Mouse (Mus musculus): Measurements from ENCODE around the gene Nucb1. TPM values are rescaled to one million over a fixed set of nuclear protein-coding genes. Genes with fewer than 3 reads are reported as not detected.

Gene Nucb1
- polyA plus RNA-seq, 1 experiment from 2014 or later, result 115 TPM

GRCm38 (mm10) chr7:45457204-45458060 is 52.8 kb downstream of the Nucb1 start:
- 68% methylated on average over 10 of the region's 10 CpGs for WGBS
- H3K4me2 ChIP-seq (ENCODE audit: low read depth, low read length), result peak overlapping the region; percentile 94
- H3K36me3 ChIP-seq (ENCODE audit: control insufficient read depth, insufficient read depth, low read length), result peaks cover 30% of the 10 kb centered on the region
- no peak overlapping the region for H3K27ac ChIP-seq (ENCODE audit: low read depth, low read length)
- peak overlapping the region; percentile 78 for H3K4me3 ChIP-seq (ENCODE audit: low read depth, low read length)
- H3K27me3 ChIP-seq (ENCODE audit: control insufficient read depth, insufficient read depth, low read length), result no peaks in the 10 kb centered on the region
- H3K4me1 ChIP-seq (ENCODE audit: control insufficient read depth, insufficient read depth, low read length), result peaks cover 24% of the 10 kb centered on the region
- no peak for ATAC-seq (ENCODE audit: low read depth)
- no peaks in the 10 kb centered on the region for H3K9me3 ChIP-seq (ENCODE audit: control insufficient read depth, low read length)
- H3K9ac ChIP-seq (replicated peaks; ENCODE audit: low read depth, low read length), result peak overlapping the region; percentile 81

DNA sequence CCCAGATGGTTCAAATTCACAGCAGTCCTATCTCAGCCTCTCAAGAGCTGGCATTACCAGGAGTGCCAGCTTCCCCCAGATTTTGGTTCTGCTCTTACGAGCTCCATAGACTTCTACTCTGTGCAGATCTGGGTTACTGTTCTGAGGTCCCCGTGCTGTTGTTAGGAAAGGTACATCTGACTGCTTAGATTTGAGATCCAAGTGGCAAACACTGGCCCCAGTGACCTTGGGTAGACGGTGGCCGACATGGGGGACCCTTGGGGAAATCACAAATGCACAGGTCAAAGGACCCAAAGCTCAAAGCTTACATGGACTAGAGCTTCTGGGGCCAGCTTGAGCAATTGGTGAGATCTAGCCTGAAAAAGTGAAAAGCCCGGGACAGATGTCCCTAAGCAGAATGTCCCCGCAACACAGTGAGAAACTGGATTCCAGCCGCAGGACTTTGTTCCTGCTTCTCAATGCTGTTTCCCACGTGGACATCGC is 53.4 kb downstream of the Nucb1 start:
- Histone ChIP-seq H3K9ac (replicated peaks; ENCODE audit: low read depth, low read length) (peak overlapping the region; percentile 81; the same call in 1 of the 2 replicates), H3K36me3 (ENCODE audit: control insufficient read depth, insufficient read depth, low read length) (peaks cover 26% of the 10 kb centered on the region), H3K27ac (ENCODE audit: low read depth, low read length) (no peak overlapping the region), H3K9me3 (ENCODE audit: control insufficient read depth, low read length) (no peaks in the 10 kb centered on the region), H3K4me2 (ENCODE audit: low read depth, low read length) (peak overlapping the region; percentile 94), H3K27me3 (ENCODE audit: control insufficient read depth, insufficient read depth, low read length) (no peaks in the 10 kb centered on the region), H3K4me1 (ENCODE audit: control insufficient read depth, insufficient read depth, low read length) (peaks cover 24% of the 10 kb centered on the region), H3K4me3 (ENCODE audit: low read depth, low read length) (peak overlapping the region; percentile 78; the same call in 1 of the 2 replicates)
- 54% methylated on average over 9 of the region's 9 CpGs for WGBS
- ATAC-seq (ENCODE audit: low read depth), result no peak

GRCm38 (mm10) chr7:45455932-45456696 is 54.1 kb downstream of the Nucb1 start:
- ATAC-seq (ENCODE audit: low read depth), result no peak
- Histone ChIP-seq H3K27ac (ENCODE audit: low read depth, low read length) (no peak overlapping the region), H3K4me1 (ENCODE audit: control insufficient read depth, insufficient read depth, low read length) (peaks cover 24% of the 10 kb centered on the region), H3K36me3 (ENCODE audit: control insufficient read depth, insufficient read depth, low read length) (peaks cover 24% of the 10 kb centered on the region), H3K27me3 (ENCODE audit: control insufficient read depth, insufficient read depth, low read length) (no peaks in the 10 kb centered on the region), H3K9ac (replicated peaks; ENCODE audit: low read depth, low read length) (no peak overlapping the region), H3K4me2 (ENCODE audit: low read depth, low read length) (no peak overlapping the region), H3K9me3 (ENCODE audit: control insufficient read depth, low read length) (no peaks in the 10 kb centered on the region), H3K4me3 (ENCODE audit: low read depth, low read length) (no peak overlapping the region)
- 83% methylated on average over 13 of the region's 13 CpGs for WGBS

GRCm38 (mm10) chr7:45454971-45455370 is 55.2 kb downstream of the Nucb1 start:
- peaks cover 24% of the 10 kb centered on the region for H3K36me3 ChIP-seq (ENCODE audit: control insufficient read depth, insufficient read depth, low read length)

GRCm38 (mm10) chr7:45451344-45451982 is 58.7 kb downstream of the Nucb1 start:
- no peak overlapping the region for H3K9ac ChIP-seq (replicated peaks; ENCODE audit: low read depth, low read length)
- H3K27ac ChIP-seq (ENCODE audit: low read depth, low read length), result no peak overlapping the region
- H3K27me3 ChIP-seq (ENCODE audit: control insufficient read depth, insufficient read depth, low read length), result no peaks in the 10 kb centered on the region
- WGBS, result 51% methylated on average over 23 of the region's 23 CpGs
- no peaks in the 10 kb centered on the region for H3K9me3 ChIP-seq (ENCODE audit: control insufficient read depth, low read length)
- H3K4me1 ChIP-seq (ENCODE audit: control insufficient read depth, insufficient read depth, low read length), result no peaks in the 10 kb centered on the region
- peak; percentile 77 for ATAC-seq (ENCODE audit: low read depth)
- H3K4me3 ChIP-seq (ENCODE audit: low read depth, low read length), result no peak overlapping the region
- H3K36me3 ChIP-seq (ENCODE audit: control insufficient read depth, insufficient read depth, low read length), result peaks cover 11% of the 10 kb centered on the region; the same call in 1 of the 2 replicates
- H3K4me2 ChIP-seq (ENCODE audit: low read depth, low read length), result no peak overlapping the region

More at GRCm38 (mm10) chr7:45454971-45455370, 55.2 kb downstream of the Nucb1 start:
- no peaks in the 10 kb centered on the region for H3K27me3 ChIP-seq (ENCODE audit: control insufficient read depth, insufficient read depth, low read length)
- no peak overlapping the region for H3K27ac ChIP-seq (ENCODE audit: low read depth, low read length)
- H3K9ac ChIP-seq (replicated peaks; ENCODE audit: low read depth, low read length), result no peak overlapping the region
- no peak overlapping the region for H3K4me3 ChIP-seq (ENCODE audit: low read depth, low read length)
- ATAC-seq (ENCODE audit: low read depth), result no peak
- WGBS, result 87% methylated on average over 15 of the region's 15 CpGs
- H3K9me3 ChIP-seq (ENCODE audit: control insufficient read depth, low read length), result no peaks in the 10 kb centered on the region
- H3K4me1 ChIP-seq (ENCODE audit: control insufficient read depth, insufficient read depth, low read length), result peaks cover 17% of the 10 kb centered on the region
- no peak overlapping the region for H3K4me2 ChIP-seq (ENCODE audit: low read depth, low read length)

GRCm38 (mm10) chr7:45449974-45450373 is 60.2 kb downstream of the Nucb1 start:
- WGBS, result 86% methylated on average over 1 of the region's 1 CpGs
- Histone ChIP-seq H3K36me3 (ENCODE audit: control insufficient read depth, insufficient read depth, low read length) (peaks cover 11% of the 10 kb centered on the region; the same call in 1 of the 2 replicates), H3K9ac (replicated peaks; ENCODE audit: low read depth, low read length) (no peak overlapping the region), H3K27ac (ENCODE audit: low read depth, low read length) (no peak overlapping the region), H3K4me3 (ENCODE audit: low read depth, low read length) (no peak overlapping the region), H3K4me2 (ENCODE audit: low read depth, low read length) (no peak overlapping the region), H3K27me3 (ENCODE audit: control insufficient read depth, insufficient read depth, low read length) (no peaks in the 10 kb centered on the region), H3K9me3 (ENCODE audit: control insufficient read depth, low read length) (no peaks in the 10 kb centered on the region), H3K4me1 (ENCODE audit: control insufficient read depth, insufficient read depth, low read length) (no peaks in the 10 kb centered on the region)
- ATAC-seq (ENCODE audit: low read depth), result no peak

- H3K9ac ChIP-seq (replicated peaks; ENCODE audit: low read depth, low read length), result no peak overlapping the region
- no peak overlapping the region for H3K4me2 ChIP-seq (ENCODE audit: low read depth, low read length)
- H3K27me3 ChIP-seq (ENCODE audit: control insufficient read depth, insufficient read depth, low read length), result no peaks in the 10 kb centered on the region
- H3K4me1 ChIP-seq (ENCODE audit: control insufficient read depth, insufficient read depth, low read length), result no peaks in the 10 kb centered on the region
- ATAC-seq (ENCODE audit: low read depth), result no peak
- WGBS, result 36% methylated on average over 11 of the region's 11 CpGs
- H3K9me3 ChIP-seq (ENCODE audit: control insufficient read depth, low read length), result no peaks in the 10 kb centered on the region
- no peak overlapping the region for H3K27ac ChIP-seq (ENCODE audit: low read depth, low read length)
- H3K36me3 ChIP-seq (ENCODE audit: control insufficient read depth, insufficient read depth, low read length), result peaks cover 9% of the 10 kb centered on the region
- H3K4me3 ChIP-seq (ENCODE audit: low read depth, low read length), result no peak overlapping the region
Observed at GRCm38 (mm10) chr7:45447325-45447990, 62.7 kb downstream of the Nucb1 start.

- ATAC-seq (ENCODE audit: low read depth), result no peak
- Histone ChIP-seq H3K27me3 (ENCODE audit: control insufficient read depth, insufficient read depth, low read length) (no peaks in the 10 kb centered on the region), H3K9ac (replicated peaks; ENCODE audit: low read depth, low read length) (no peak overlapping the region), H3K9me3 (ENCODE audit: control insufficient read depth, low read length) (no peaks in the 10 kb centered on the region), H3K4me2 (ENCODE audit: low read depth, low read length) (no peak overlapping the region), H3K4me3 (ENCODE audit: low read depth, low read length) (no peak overlapping the region), H3K4me1 (ENCODE audit: control insufficient read depth, insufficient read depth, low read length) (no peaks in the 10 kb centered on the region), H3K27ac (ENCODE audit: low read depth, low read length) (no peak overlapping the region), H3K36me3 (ENCODE audit: control insufficient read depth, insufficient read depth, low read length) (peaks cover 9% of the 10 kb centered on the region)
Observed at GRCm38 (mm10) chr7:45446589-45446988, 63.6 kb downstream of the Nucb1 start.
